Mouse (Mus musculus) lung, postnatal 25 days (tissue): ENCODE results near the gene Kif3b.
"Not testable (repeated sequence)": the region's sequence is repeated elsewhere in the genome, so short reads cannot be mapped to it uniquely, and the experiment has no call there.

Experiments
- DNase-seq: peaks from one replicate; pipeline ENCODE4 v3.0.0; 2022; ENCODE audit warnings: low spot score

Gene Kif3b

DNA sequence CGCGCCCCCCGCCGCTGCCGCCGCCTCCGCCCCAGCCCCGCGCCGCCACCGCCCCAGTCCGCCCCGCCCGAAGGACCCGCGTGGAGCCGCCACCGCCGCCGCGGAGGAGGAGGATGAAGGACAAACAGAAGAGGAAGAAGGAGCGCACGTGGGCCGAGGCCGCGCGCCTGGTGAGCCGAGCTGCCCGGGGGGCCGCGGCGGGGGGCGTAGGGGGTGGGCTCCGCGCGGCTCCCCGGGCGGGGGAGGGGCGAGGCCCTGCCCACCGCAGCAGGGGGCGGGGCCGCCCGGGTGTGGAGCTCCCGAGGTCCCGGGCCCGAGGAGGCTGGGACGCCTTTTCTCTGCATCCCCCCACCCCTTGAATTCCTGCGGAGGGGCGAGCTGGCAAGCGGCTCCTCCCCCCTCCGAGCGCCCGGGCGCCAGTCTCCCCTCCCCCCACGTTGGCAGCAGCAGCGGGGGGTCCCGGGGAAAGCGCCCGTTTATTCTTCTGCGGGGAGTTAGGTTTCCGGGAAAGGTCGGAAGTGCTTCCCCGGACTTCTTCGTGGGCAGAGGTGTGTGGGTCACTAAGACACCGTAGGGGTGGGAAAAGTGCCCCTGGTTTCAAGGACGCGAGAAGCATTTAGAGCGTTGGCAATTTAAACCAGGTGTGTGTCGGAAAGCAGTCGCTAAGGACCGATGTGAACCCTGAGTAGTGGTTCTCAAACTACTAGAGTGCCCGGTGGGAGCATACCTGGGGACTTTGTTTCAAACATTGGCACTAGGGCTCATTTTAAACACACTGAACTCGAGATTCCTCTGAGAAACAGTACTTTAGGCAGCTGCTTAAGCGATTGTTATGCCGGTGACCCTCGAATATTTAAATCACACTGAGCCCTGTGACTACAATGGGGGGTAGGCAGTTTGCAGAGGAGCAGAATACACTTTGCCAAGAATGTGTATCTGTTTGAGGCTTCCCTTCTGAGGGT lies 55.3 kb downstream of the Kif3b start:
- peak; percentile 52 for DNase-seq

DNA sequence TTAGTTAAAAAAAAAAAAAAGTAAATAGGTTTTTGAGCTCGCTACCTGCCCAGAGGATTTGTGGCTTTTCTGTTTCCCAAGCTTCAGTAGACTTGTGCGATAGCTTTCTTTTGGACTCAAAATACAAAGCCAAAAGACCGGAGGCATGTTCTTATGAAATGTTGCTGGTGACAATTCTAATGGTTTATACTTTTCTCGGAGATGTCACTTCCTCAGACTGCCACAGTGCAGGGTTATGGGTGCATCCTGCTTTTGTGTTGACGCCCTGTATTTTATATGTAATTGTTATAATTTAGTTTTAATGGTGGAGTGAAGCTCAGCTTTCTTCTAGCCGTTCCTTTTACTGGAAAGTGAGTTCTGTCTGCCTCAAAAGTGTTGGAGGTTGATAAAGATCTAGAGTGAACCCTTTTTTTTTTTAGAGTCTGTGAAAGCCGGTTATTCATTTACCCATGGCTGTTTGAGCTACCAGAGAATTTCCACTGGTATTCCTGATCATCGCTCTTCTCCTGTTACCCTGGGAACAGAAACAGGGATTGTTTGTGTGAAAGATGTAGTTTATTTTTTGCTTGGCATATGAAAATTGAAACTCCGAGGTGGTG lies 56.1 kb downstream of the Kif3b start:
- DNase-seq, result no peak

DNA sequence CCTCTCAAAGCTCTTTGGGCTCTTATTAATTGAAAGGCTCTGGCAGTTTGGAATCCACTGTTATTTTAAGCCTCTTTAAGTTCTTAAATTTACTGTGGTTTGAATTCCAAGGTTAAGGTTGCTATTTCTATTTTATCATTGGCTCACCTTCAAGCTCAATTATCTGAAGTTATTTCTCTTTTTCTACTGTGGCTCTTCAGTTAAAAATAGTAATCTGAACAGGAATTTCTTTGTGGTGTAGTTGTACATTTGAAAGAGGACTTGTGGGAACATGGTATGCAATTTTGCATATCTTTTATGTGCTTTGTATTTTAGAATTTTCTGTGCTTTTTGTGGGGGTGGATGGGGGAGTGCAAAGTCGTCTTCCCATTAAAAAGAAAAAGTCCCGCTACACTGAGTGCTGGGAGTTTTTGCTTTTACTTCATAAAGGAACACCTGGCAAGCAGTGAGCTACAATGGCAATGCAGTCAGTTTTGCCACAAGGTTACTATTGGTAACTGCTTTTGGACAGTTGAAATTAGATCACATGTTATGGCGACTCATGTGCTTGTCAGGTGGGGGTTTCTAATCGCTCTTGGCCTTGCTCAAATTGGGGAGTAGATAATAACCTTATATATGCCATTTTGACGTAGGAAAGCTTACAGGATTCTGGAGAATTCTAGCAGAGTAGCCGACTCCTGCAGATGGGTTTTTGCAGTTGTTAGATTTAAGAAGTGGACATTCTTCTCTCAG lies 57.1 kb downstream of the Kif3b start:
- DNase-seq, result no peak

DNA sequence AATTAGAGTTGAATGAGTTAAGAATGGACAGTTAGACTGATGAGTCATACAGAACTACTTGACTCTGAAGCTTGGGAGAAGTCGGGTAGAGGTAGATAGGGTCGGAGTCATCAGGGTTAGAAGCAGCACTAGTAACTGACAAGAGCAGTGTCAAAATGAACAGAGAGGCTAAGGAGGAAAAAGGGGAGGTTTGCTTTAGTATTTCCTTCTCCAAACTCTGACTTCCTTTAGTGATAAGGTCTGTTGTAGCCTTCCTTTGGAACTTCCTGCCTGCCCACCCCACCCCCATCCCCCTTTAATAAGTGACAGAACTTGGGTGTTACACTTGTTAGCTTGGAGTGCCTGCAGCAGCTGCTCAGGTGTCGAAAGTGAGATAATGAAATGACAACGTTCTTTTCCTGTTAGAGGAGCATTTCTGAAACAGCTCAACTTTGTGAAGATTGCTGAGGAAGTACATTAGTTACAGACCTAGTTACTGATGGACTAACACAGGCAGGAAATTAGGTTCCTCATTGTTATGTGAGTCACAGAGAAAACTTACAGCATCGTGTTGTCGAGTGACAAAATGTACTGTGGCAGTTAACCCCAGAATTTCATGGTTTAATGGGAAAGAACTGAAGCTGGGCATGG lies 59.5 kb downstream of the Kif3b start:
- DNase-seq, result peak; percentile 42

DNA sequence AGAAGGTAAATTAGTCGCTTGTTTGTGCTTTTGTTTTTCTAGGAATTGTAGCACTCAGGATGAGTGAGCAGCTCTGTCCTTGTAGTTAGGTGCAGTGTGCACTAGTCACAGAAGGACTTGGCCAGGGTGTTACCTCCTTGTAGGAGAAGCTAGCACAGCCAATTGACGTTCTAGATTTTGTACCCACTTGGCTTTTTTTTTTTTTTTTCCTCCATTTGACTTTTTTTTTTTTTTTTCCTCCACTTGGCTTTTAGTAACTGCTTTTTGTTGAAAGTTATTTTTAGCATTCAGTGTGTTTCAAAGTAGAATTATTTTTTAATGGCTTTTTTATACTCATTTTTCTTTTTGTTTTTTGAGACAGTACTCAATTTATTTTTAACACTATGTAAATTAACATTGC lies 63.4 kb downstream of the Kif3b start:
- no peak for DNase-seq

DNA sequence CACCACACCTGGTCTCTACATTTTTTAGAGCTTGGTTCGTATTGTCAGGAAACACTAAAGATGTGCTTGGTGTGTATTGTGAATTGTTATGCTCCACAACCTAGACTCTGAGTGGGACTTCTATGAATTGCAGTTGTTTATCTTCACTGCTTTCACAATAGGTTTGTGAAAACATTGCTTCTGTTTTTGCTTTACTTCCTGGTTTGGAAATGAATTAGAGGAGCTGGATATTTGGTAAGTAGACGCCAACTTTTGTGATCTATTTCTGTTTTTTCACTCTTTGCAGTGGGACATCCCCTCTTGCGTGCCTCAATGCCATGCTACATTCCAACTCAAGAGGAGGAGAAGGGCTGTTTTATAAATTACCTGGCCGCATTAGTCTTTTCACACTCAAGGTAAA lies 65.6 kb downstream of the Kif3b start:
- no peak for DNase-seq

DNA sequence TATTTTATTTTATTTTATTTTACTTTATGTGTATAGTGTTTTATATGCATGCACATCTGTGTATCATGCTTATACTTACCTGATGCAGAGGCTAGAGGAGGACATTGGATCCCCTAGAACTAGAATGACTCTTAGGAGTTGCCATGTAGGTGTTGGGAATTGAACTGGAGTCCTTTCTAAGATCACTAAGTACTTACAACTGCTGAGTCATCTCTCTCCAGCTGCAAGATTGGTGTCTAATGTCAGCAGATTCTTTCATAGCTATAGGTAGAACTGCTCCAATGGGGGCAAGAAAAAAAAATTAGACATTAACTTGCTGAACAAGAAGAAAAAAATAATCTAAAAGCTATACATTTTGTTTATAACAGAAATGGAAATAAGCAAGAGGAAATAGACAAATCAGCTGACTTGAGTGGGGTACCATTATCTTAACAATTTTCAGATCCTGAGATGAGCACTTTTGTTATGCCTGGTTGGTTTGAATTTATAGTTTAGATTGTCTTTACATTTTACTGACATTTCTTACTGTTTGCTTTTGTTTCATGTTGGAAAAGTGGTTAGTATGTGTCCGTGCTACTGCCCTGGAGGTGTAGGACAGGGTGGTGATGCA lies 70.0 kb downstream of the Kif3b start:
- DNase-seq, result no peak

DNA sequence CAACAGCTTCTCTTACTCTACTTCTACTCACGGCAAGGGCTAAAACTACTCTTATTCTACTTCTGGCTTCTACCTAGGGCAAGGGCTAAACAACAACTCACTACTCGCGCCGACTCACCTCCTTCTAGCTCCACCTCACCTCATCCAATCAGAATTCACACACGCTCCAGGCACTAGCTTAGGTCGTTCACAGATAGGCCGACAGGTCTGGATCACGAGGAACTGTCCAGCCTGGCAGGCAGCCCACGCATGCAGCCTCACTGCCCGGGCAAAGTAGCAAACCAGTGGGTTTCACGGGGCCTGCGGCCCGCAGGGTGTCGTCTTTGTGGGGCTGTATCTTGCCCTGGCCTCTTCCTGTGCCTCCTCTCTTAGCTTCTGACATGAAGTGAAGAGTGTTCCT lies 73.3 kb downstream of the Kif3b start:
- DNase-seq, result not testable (repeated sequence)

DNA sequence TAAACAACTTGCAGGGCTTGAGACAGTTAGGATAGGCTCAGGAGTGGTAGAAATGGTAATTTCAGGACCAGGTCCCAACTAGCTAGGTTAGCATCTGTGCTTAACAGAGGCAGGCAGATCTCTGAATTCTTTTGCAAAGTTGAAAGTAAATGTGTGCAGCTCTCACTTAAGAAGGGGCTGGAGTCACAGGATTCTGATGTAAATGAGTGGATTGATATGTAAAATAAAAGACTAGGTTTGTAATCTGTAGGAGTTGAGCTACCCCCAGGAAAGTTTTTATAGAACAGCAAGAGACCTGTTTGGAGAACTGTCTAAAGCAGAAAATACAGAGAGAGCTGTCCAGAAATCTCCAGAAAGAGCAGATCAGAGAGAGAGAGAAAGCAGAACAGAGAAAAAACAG lies 79.7 kb downstream of the Kif3b start:
- DNase-seq, result no peak

DNA sequence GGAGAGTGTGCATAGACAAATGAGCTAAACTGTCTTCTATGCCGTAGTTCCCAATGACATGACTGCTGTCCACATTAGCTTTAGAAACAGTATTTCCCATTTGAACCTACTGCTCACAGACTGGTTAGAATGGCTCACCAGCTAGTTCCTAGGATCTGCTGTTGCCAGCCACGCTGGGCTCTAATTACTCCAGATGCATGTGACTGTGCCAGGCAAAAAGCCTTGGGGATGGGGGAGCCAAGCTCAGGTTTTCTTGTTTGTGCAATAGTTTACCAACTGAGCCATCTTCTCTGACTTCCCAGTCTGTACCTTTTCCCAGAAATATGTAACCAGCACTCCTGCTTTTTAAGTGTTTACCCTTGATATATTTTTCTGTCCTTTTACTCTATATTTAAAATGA lies 84.2 kb downstream of the Kif3b start:
- DNase-seq, result no peak

DNA sequence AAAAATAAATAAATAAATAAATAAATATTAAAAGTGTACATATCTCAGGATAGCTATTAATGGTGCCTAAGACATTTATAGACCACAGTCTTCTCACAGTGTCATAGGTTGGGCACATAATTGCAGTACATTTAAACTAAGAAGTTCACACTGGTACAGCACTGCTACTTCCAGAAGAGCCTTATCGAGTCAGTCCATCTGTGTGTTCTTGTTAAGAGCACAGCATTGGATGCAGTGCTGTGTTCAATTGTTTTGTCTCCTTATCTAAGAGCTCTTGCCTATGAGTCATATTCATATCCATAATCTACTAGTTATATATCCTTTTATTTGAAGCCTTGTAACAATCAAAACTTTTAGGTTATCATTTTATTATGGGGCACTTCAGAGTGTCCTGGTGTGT lies 89.3 kb downstream of the Kif3b start:
- DNase-seq, result no peak
